Mouse (Mus musculus): ENCODE measurements around the gene Srr. TPM values are rescaled to one million over a fixed set of nuclear protein-coding genes. Genes with fewer than 3 reads are reported as not detected.

Srr gene
- total and polyA plus RNA-seq, 2 experiments = 24.2 to 31.9 TPM

GRCm38 (mm10) chr11:74919249-74919648, 6.5 kb downstream of the Srr start:
- peaks cover 35% of the 10 kb centered on the region for H3K36me3 ChIP-seq (ENCODE audit: control insufficient read depth, insufficient read depth, low read length)
- WGBS = 78% methylated on average over 6 of the region's 6 CpGs

GRCm38 (mm10) chr11:74912492-74912891, 13.3 kb downstream of the Srr start:
- 88% methylated on average over 3 of the region's 3 CpGs for WGBS
- no peak overlapping the region for H3K27ac ChIP-seq (replicated peaks; ENCODE audit: insufficient read depth, low read depth, low read length)

More at GRCm38 (mm10) chr11:74919249-74919648, 6.5 kb downstream of the Srr start:
- H3K4me3 ChIP-seq (ENCODE audit: insufficient read depth, low read depth, low read length) = no peak overlapping the region
- no peak overlapping the region for H3K27ac ChIP-seq (replicated peaks; ENCODE audit: insufficient read depth, low read depth, low read length)
- TF ChIP-seq CTCF (IDR thresholded peaks at IDR 0.05; ENCODE audit: low read depth, low read length) = no peak
- no peak for TF ChIP-seq POLR2A (IDR thresholded peaks at IDR 0.05; ENCODE audit: extremely low read depth, insufficient read depth, low read length)
- H3K4me1 ChIP-seq (ENCODE audit: control insufficient read depth, insufficient read depth, low read length) = peaks cover 5% of the 10 kb centered on the region; the same call in 1 of the 2 replicates
- H3K79me2 ChIP-seq (ENCODE audit: control insufficient read depth, insufficient read depth, low read length) = peaks cover 3% of the 10 kb centered on the region; the same call in 1 of the 2 replicates
- no peaks in the 10 kb centered on the region for H3K27me3 ChIP-seq (ENCODE audit: control insufficient read depth, insufficient read depth, low read length)
- no peak for DNase-seq (ENCODE audit: extremely low read depth, low read depth, low spot score)
- no peak overlapping the region for H3K9ac ChIP-seq (ENCODE audit: low read depth, low read length)

GRCm38 (mm10) chr11:74909978-74910377, 15.8 kb downstream of the Srr start:
- WGBS = 94% methylated on average over 4 of the region's 4 CpGs
- no peaks in the 10 kb centered on the region for H3K79me2 ChIP-seq (ENCODE audit: control insufficient read depth, insufficient read depth, low read length)
- DNase-seq (ENCODE audit: extremely low read depth, low read depth, low spot score) = no peak

More at GRCm38 (mm10) chr11:74912492-74912891, 13.3 kb downstream of the Srr start:
- H3K4me3 ChIP-seq (ENCODE audit: insufficient read depth, low read depth, low read length) = no peak overlapping the region
- no peak for DNase-seq (ENCODE audit: extremely low read depth, low read depth, low spot score)
- TF ChIP-seq CTCF (IDR thresholded peaks at IDR 0.05; ENCODE audit: low read depth, low read length) (no peak), POLR2A (IDR thresholded peaks at IDR 0.05; ENCODE audit: extremely low read depth, insufficient read depth, low read length) (no peak)
- H3K4me1 ChIP-seq (ENCODE audit: control insufficient read depth, insufficient read depth, low read length) = no peaks in the 10 kb centered on the region
- H3K79me2 ChIP-seq (ENCODE audit: control insufficient read depth, insufficient read depth, low read length) = no peaks in the 10 kb centered on the region; the same call in 1 of the 2 replicates
- H3K36me3 ChIP-seq (ENCODE audit: control insufficient read depth, insufficient read depth, low read length) = peaks cover 34% of the 10 kb centered on the region
- no peak overlapping the region for H3K9ac ChIP-seq (ENCODE audit: low read depth, low read length)
- no peaks in the 10 kb centered on the region for H3K27me3 ChIP-seq (ENCODE audit: control insufficient read depth, insufficient read depth, low read length)

GRCm38 (mm10) chr11:74908618-74909399, 16.9 kb downstream of the Srr start:
- Histone ChIP-seq H3K9ac (ENCODE audit: low read depth, low read length) (no peak overlapping the region), H3K27ac (replicated peaks; ENCODE audit: insufficient read depth, low read depth, low read length) (no peak overlapping the region), H3K27me3 (ENCODE audit: control insufficient read depth, insufficient read depth, low read length) (no peaks in the 10 kb centered on the region), H3K4me1 (ENCODE audit: control insufficient read depth, insufficient read depth, low read length) (no peaks in the 10 kb centered on the region), H3K36me3 (ENCODE audit: control insufficient read depth, insufficient read depth, low read length) (peaks cover 66% of the 10 kb centered on the region), H3K4me3 (ENCODE audit: insufficient read depth, low read depth, low read length) (no peak overlapping the region), H3K79me2 (ENCODE audit: control insufficient read depth, insufficient read depth, low read length) (no peaks in the 10 kb centered on the region)
- no peak for DNase-seq (ENCODE audit: extremely low read depth, low read depth, low spot score)
- 73% methylated on average over 12 of the region's 12 CpGs for WGBS
- TF ChIP-seq CTCF (IDR thresholded peaks at IDR 0.05; ENCODE audit: low read depth, low read length) = no peak
- TF ChIP-seq POLR2A (IDR thresholded peaks at IDR 0.05; ENCODE audit: extremely low read depth, insufficient read depth, low read length) = no peak

More at GRCm38 (mm10) chr11:74909978-74910377, 15.8 kb downstream of the Srr start:
- Histone ChIP-seq H3K4me1 (ENCODE audit: control insufficient read depth, insufficient read depth, low read length) (no peaks in the 10 kb centered on the region), H3K9ac (ENCODE audit: low read depth, low read length) (no peak overlapping the region), H3K27me3 (ENCODE audit: control insufficient read depth, insufficient read depth, low read length) (no peaks in the 10 kb centered on the region), H3K27ac (replicated peaks; ENCODE audit: insufficient read depth, low read depth, low read length) (no peak overlapping the region), H3K36me3 (ENCODE audit: control insufficient read depth, insufficient read depth, low read length) (peaks cover 54% of the 10 kb centered on the region), H3K4me3 (ENCODE audit: insufficient read depth, low read depth, low read length) (no peak overlapping the region)
- TF ChIP-seq CTCF (IDR thresholded peaks at IDR 0.05; ENCODE audit: low read depth, low read length) = no peak
- TF ChIP-seq POLR2A (IDR thresholded peaks at IDR 0.05; ENCODE audit: extremely low read depth, insufficient read depth, low read length) = no peak

GRCm38 (mm10) chr11:74907850-74908249, 17.9 kb downstream of the Srr start:
- Histone ChIP-seq H3K79me2 (ENCODE audit: control insufficient read depth, insufficient read depth, low read length) (no peaks in the 10 kb centered on the region), H3K4me1 (ENCODE audit: control insufficient read depth, insufficient read depth, low read length) (no peaks in the 10 kb centered on the region), H3K4me3 (ENCODE audit: insufficient read depth, low read depth, low read length) (no peak overlapping the region), H3K36me3 (ENCODE audit: control insufficient read depth, insufficient read depth, low read length) (peaks cover 75% of the 10 kb centered on the region), H3K9ac (ENCODE audit: low read depth, low read length) (no peak overlapping the region), H3K27ac (replicated peaks; ENCODE audit: insufficient read depth, low read depth, low read length) (no peak overlapping the region), H3K27me3 (ENCODE audit: control insufficient read depth, insufficient read depth, low read length) (no peaks in the 10 kb centered on the region)
- DNase-seq (ENCODE audit: extremely low read depth, low read depth, low spot score) = no peak
- WGBS = 90% methylated on average over 6 of the region's 6 CpGs
- TF ChIP-seq CTCF (IDR thresholded peaks at IDR 0.05; ENCODE audit: low read depth, low read length) (no peak), POLR2A (IDR thresholded peaks at IDR 0.05; ENCODE audit: extremely low read depth, insufficient read depth, low read length) (no peak)

GRCm38 (mm10) chr11:74902416-74902815, 23.3 kb downstream of the Srr start:
- 34% methylated on average over 5 of the region's 5 CpGs for WGBS
- TF ChIP-seq POLR2A (IDR thresholded peaks at IDR 0.05; ENCODE audit: extremely low read depth, insufficient read depth, low read length) (no peak), CTCF (IDR thresholded peaks at IDR 0.05; ENCODE audit: low read depth, low read length) (no peak)
- Histone ChIP-seq H3K36me3 (ENCODE audit: control insufficient read depth, insufficient read depth, low read length) (peaks cover 67% of the 10 kb centered on the region), H3K4me3 (ENCODE audit: insufficient read depth, low read depth, low read length) (no peak overlapping the region), H3K79me2 (ENCODE audit: control insufficient read depth, insufficient read depth, low read length) (no peaks in the 10 kb centered on the region), H3K27me3 (ENCODE audit: control insufficient read depth, insufficient read depth, low read length) (no peaks in the 10 kb centered on the region), H3K9ac (ENCODE audit: low read depth, low read length) (no peak overlapping the region), H3K4me1 (ENCODE audit: control insufficient read depth, insufficient read depth, low read length) (peaks cover 4% of the 10 kb centered on the region), H3K27ac (replicated peaks; ENCODE audit: insufficient read depth, low read depth, low read length) (peak overlapping the region; percentile 15; the same call in 1 of the 2 replicates)
- peak; percentile 59 for DNase-seq (ENCODE audit: extremely low read depth, low read depth, low spot score)
